Mouse (Mus musculus): ENCODE data around the gene Hnrnph1.

GRCm38 (mm10) chr11:50345486-50345885, 31.3 kb upstream of the Hnrnph1 start:
- TF ChIP-seq POLR2A (IDR thresholded peaks at IDR 0.05; ENCODE audit: control insufficient read depth, low read depth, low read length) (no peak), CTCF (IDR thresholded peaks at IDR 0.05; ENCODE audit: control insufficient read depth, insufficient read depth, insufficient replicate concordance, low read depth, low read length) (no peak)
